Mouse (Mus musculus): Measurements from ENCODE around the gene Foxf1.

DNA sequence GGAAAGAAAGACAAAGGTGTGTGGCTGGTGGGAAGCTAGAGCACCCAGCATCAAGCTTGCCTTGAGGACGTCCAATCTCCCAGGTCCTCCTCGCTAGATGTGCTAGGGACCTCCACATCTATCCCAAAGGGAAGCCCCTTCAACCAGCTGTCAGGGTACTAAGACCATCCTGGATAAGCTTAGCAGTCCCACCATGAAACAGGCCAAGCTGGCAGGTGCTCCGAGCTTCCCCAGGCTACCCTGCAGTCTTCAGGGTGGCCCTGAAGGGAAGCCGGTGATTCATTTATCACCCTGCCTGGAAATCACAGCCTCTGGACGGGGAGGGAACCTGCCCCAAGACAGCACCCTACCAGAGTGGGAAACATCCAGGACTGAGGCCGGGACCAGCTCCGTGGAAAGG, 7.6 kb upstream of the Foxf1 start:
- no peak for TF ChIP-seq POLR2A (IDR thresholded peaks at IDR 0.05; ENCODE audit: low read depth, low read length)
- TF ChIP-seq CTCF (conservative IDR thresholded peaks at IDR 0.05 in 1 of 2, IDR thresholded peaks at IDR 0.05 in 1 of 2; ENCODE audit: low read depth in 2 of 2, low read length in 2 of 2): no peak
- no peak for TF ChIP-seq USF1 (IDR thresholded peaks at IDR 0.05; ENCODE audit: low read depth, low read length)
- TF ChIP-seq MAX (IDR thresholded peaks at IDR 0.05; ENCODE audit: low read length): no peak

All from CH12.LX (cell line).